Mouse (Mus musculus) lung, postnatal 0 days (tissue): ENCODE measurements at regions not wholly inside any gene's neighbourhood (a gene's known extent, or its start where the extent isn't known, plus 50 kb on each side); places are given as distances from the start of the nearest gene placed in this dataset.

Source experiments
- CTCF ChIP-seq: IDR thresholded peaks from 2 replicates; pipeline ENCODE4 v1.5.1; 2016; ENCODE audit warnings: antibody characterized with exemption, mild to moderate bottlenecking
- EP300 ChIP-seq: IDR thresholded peaks from 2 replicates; pipeline ENCODE4 v1.6.1; 2016; ENCODE audit warnings: antibody characterized with exemption, mild to moderate bottlenecking, control low read depth

GRCm38 (mm10) chr8:39781424-39782161 lies 893.3 kb upstream of the Adam24 start:
- no peak for TF ChIP-seq CTCF
- no peak for TF ChIP-seq EP300
